Mouse (Mus musculus): ENCODE measurements at regions not wholly inside any gene's neighbourhood (a gene's known extent, or its start where the extent isn't known, plus 50 kb on each side); places are given as distances from the start of the nearest gene placed in this dataset.

DNA sequence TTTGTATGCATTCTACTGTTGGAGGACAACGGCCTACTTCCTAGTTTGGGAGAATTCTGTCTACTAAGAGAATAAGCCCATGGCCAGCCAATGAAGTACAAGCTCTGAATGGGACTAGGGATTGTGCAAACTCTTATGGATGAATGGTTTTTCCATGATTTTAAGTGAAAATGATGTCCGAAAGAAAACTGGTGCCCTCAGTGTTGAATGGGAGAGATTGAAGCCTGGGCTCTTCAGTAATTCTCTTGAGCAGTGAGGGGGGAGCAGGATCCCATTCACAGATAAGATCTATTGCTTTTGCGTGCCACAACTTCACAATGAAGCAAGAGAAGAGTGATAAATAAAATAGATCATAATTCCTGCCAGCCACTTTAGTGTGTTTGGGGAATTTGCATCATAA is 476.0 kb downstream of the Nyap2 start:
- no peak overlapping the region for H3K27ac ChIP-seq (ENCODE audit: low read length)
- no peaks in the 10 kb centered on the region for H3K4me1 ChIP-seq (ENCODE audit: control insufficient read depth, insufficient read depth, low read length)
- no peak overlapping the region for H3K4me2 ChIP-seq (replicated peaks; ENCODE audit: low read depth, low read length)
- H3K9me3 ChIP-seq (ENCODE audit: control insufficient read depth, low read depth, low read length): no peaks in the 10 kb centered on the region
- H3K9ac ChIP-seq (replicated peaks; ENCODE audit: low read depth, low read length): no peak overlapping the region
- H3K36me3 ChIP-seq (ENCODE audit: control insufficient read depth, insufficient read depth, low read length): no peaks in the 10 kb centered on the region
- no peaks in the 10 kb centered on the region for H3K27me3 ChIP-seq (ENCODE audit: control insufficient read depth, insufficient read depth, low read length)
- no peak for ATAC-seq (ENCODE audit: insufficient number of reproducible peaks, insufficient read depth, low FRiP score, low read depth)
- no peak overlapping the region for H3K4me3 ChIP-seq (ENCODE audit: low read depth, low read length)
- WGBS: 88% methylated on average over 3 of the region's 3 CpGs

- H3K27me3 ChIP-seq (ENCODE audit: control insufficient read depth, insufficient read depth, low read length): no peaks in the 10 kb centered on the region
- no peak overlapping the region for H3K27ac ChIP-seq (ENCODE audit: low read length)
- no peaks in the 10 kb centered on the region for H3K4me1 ChIP-seq (ENCODE audit: control insufficient read depth, insufficient read depth, low read length)
- H3K36me3 ChIP-seq (ENCODE audit: control insufficient read depth, insufficient read depth, low read length): no peaks in the 10 kb centered on the region
- 77% methylated on average over 8 of the region's 8 CpGs for WGBS
- no peak overlapping the region for H3K9ac ChIP-seq (replicated peaks; ENCODE audit: low read depth, low read length)
- no peak overlapping the region; the same call in 1 of the 2 replicates for H3K4me2 ChIP-seq (replicated peaks; ENCODE audit: low read depth, low read length)
- no peak overlapping the region for H3K4me3 ChIP-seq (ENCODE audit: low read depth, low read length)
- no peak for ATAC-seq (ENCODE audit: insufficient number of reproducible peaks, insufficient read depth, low FRiP score, low read depth)
- H3K9me3 ChIP-seq (ENCODE audit: control insufficient read depth, low read depth, low read length): no peaks in the 10 kb centered on the region
Measured at GRCm38 (mm10) chr1:81576965-81577664, 500.4 kb downstream of the Nyap2 start.

- no peaks in the 10 kb centered on the region for H3K9me3 ChIP-seq (ENCODE audit: control insufficient read depth, low read depth, low read length)
- 48% methylated on average over 9 of the region's 9 CpGs for WGBS
- H3K4me3 ChIP-seq (ENCODE audit: low read depth, low read length): no peak overlapping the region
- no peaks in the 10 kb centered on the region for H3K4me1 ChIP-seq (ENCODE audit: control insufficient read depth, insufficient read depth, low read length)
- no peak for ATAC-seq (ENCODE audit: insufficient number of reproducible peaks, insufficient read depth, low FRiP score, low read depth)
- H3K27me3 ChIP-seq (ENCODE audit: control insufficient read depth, insufficient read depth, low read length): no peaks in the 10 kb centered on the region
- H3K9ac ChIP-seq (replicated peaks; ENCODE audit: low read depth, low read length): no peak overlapping the region
- H3K36me3 ChIP-seq (ENCODE audit: control insufficient read depth, insufficient read depth, low read length): no peaks in the 10 kb centered on the region
- no peak overlapping the region; the same call in 1 of the 2 replicates for H3K4me2 ChIP-seq (replicated peaks; ENCODE audit: low read depth, low read length)
- H3K27ac ChIP-seq (ENCODE audit: low read length): no peak overlapping the region
Measured at GRCm38 (mm10) chr1:81577665-81578201, 501.0 kb downstream of the Nyap2 start.

- no peaks in the 10 kb centered on the region for H3K9me3 ChIP-seq (ENCODE audit: control insufficient read depth, low read depth, low read length)
- no peak overlapping the region for H3K9ac ChIP-seq (replicated peaks; ENCODE audit: low read depth, low read length)
- 90% methylated on average over 4 of the region's 4 CpGs for WGBS
- no peaks in the 10 kb centered on the region for H3K27me3 ChIP-seq (ENCODE audit: control insufficient read depth, insufficient read depth, low read length)
- H3K4me1 ChIP-seq (ENCODE audit: control insufficient read depth, insufficient read depth, low read length): no peaks in the 10 kb centered on the region
- no peak overlapping the region for H3K27ac ChIP-seq (ENCODE audit: low read length)
- no peak for ATAC-seq (ENCODE audit: insufficient number of reproducible peaks, insufficient read depth, low FRiP score, low read depth)
- no peaks in the 10 kb centered on the region for H3K36me3 ChIP-seq (ENCODE audit: control insufficient read depth, insufficient read depth, low read length)
- H3K4me3 ChIP-seq (ENCODE audit: low read depth, low read length): no peak overlapping the region
- H3K4me2 ChIP-seq (replicated peaks; ENCODE audit: low read depth, low read length): no peak overlapping the region
Measured at GRCm38 (mm10) chr1:81581208-81581607, 504.5 kb downstream of the Nyap2 start.

GRCm38 (mm10) chr1:81587780-81588307 is 511.1 kb downstream of the Nyap2 start:
- no peaks in the 10 kb centered on the region for H3K27me3 ChIP-seq (ENCODE audit: control insufficient read depth, insufficient read depth, low read length)
- H3K9me3 ChIP-seq (ENCODE audit: control insufficient read depth, low read depth, low read length): no peaks in the 10 kb centered on the region
- H3K27ac ChIP-seq (ENCODE audit: low read length): no peak overlapping the region
- H3K9ac ChIP-seq (replicated peaks; ENCODE audit: low read depth, low read length): no peak overlapping the region
- H3K36me3 ChIP-seq (ENCODE audit: control insufficient read depth, insufficient read depth, low read length): no peaks in the 10 kb centered on the region
- H3K4me1 ChIP-seq (ENCODE audit: control insufficient read depth, insufficient read depth, low read length): no peaks in the 10 kb centered on the region
- no peak overlapping the region for H3K4me2 ChIP-seq (replicated peaks; ENCODE audit: low read depth, low read length)
- no peak overlapping the region for H3K4me3 ChIP-seq (ENCODE audit: low read depth, low read length)
- ATAC-seq (ENCODE audit: insufficient number of reproducible peaks, insufficient read depth, low FRiP score, low read depth): no peak
- WGBS: 80% methylated on average over 11 of the region's 11 CpGs

DNA sequence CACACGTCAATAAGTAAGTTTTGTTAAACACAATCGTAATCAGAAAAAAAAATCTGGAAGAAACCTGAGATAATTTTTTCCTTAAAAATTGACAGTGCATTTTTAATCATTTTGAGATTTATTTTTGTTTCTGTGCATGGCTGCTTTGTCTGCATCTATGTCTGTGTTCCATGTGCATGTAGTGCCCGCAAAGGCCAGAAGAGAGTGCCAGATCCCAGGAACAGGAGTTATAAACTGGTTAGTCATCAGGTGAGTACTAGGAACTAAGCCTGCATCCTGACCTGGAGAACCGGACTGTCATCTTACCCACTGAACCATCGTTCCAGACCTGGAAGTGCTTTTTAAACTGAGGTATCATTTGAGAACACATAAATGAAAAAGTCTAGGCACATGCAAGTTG is 514.9 kb downstream of the Nyap2 start:
- Histone ChIP-seq H3K27me3 (ENCODE audit: control insufficient read depth, insufficient read depth, low read length) (no peaks in the 10 kb centered on the region), H3K9me3 (ENCODE audit: control insufficient read depth, low read depth, low read length) (no peaks in the 10 kb centered on the region), H3K27ac (ENCODE audit: low read length) (no peak overlapping the region), H3K4me3 (ENCODE audit: low read depth, low read length) (no peak overlapping the region), H3K4me1 (ENCODE audit: control insufficient read depth, insufficient read depth, low read length) (no peaks in the 10 kb centered on the region), H3K9ac (replicated peaks; ENCODE audit: low read depth, low read length) (no peak overlapping the region), H3K4me2 (replicated peaks; ENCODE audit: low read depth, low read length) (no peak overlapping the region), H3K36me3 (ENCODE audit: control insufficient read depth, insufficient read depth, low read length) (no peaks in the 10 kb centered on the region)
- no peak for ATAC-seq (ENCODE audit: insufficient number of reproducible peaks, insufficient read depth, low FRiP score, low read depth)
- 91% methylated on average over 5 of the region's 5 CpGs for WGBS

- no peaks in the 10 kb centered on the region for H3K9me3 ChIP-seq (ENCODE audit: control insufficient read depth, low read depth, low read length)
- peak overlapping the region; percentile 52; the same call in 1 of the 2 replicates for H3K9ac ChIP-seq (replicated peaks; ENCODE audit: low read depth, low read length)
- no peaks in the 10 kb centered on the region for H3K4me1 ChIP-seq (ENCODE audit: control insufficient read depth, insufficient read depth, low read length)
- H3K4me3 ChIP-seq (ENCODE audit: low read depth, low read length): peak overlapping the region; percentile 36
- H3K36me3 ChIP-seq (ENCODE audit: control insufficient read depth, insufficient read depth, low read length): no peaks in the 10 kb centered on the region
- ATAC-seq (ENCODE audit: insufficient number of reproducible peaks, insufficient read depth, low FRiP score, low read depth): peak; percentile 90
- H3K27me3 ChIP-seq (ENCODE audit: control insufficient read depth, insufficient read depth, low read length): no peaks in the 10 kb centered on the region
- whole genome bisulfite sequencing: 4% methylated on average over 19 of the region's 19 CpGs
- H3K4me2 ChIP-seq (replicated peaks; ENCODE audit: low read depth, low read length): peak overlapping the region; percentile 71
- peak overlapping the region; percentile 75; the same call in 1 of the 2 replicates for H3K27ac ChIP-seq (ENCODE audit: low read length)
Measured at GRCm38 (mm10) chr1:81593280-81594182, 516.8 kb downstream of the Nyap2 start.

- 4% methylated on average over 5 of the region's 5 CpGs for WGBS
- Histone ChIP-seq H3K27ac (ENCODE audit: low read length) (0 out of 2 replicates have a peak overlapping the region, but pooled peaks have one; percentile 75), H3K9me3 (ENCODE audit: control insufficient read depth, low read depth, low read length) (no peaks in the 10 kb centered on the region), H3K4me2 (replicated peaks; ENCODE audit: low read depth, low read length) (peak overlapping the region; percentile 71), H3K4me1 (ENCODE audit: control insufficient read depth, insufficient read depth, low read length) (no peaks in the 10 kb centered on the region), H3K36me3 (ENCODE audit: control insufficient read depth, insufficient read depth, low read length) (no peaks in the 10 kb centered on the region), H3K4me3 (ENCODE audit: low read depth, low read length) (peak overlapping the region; percentile 36), H3K9ac (replicated peaks; ENCODE audit: low read depth, low read length) (no peak overlapping the region), H3K27me3 (ENCODE audit: control insufficient read depth, insufficient read depth, low read length) (no peaks in the 10 kb centered on the region)
- no peak for ATAC-seq (ENCODE audit: insufficient number of reproducible peaks, insufficient read depth, low FRiP score, low read depth)
Measured at GRCm38 (mm10) chr1:81594183-81594515, 517.4 kb downstream of the Nyap2 start.
